In genomic region chr19:53433949-53434689, GRCm38 (mm10) we compare ENCODE assay signal across 13 mouse cellular contexts. TPM values are rescaled to one million over a fixed set of nuclear protein-coding genes. Genes with fewer than 3 reads are reported as not detected.
DNase-seq lines count a peak whose midpoint lies in the region; ATAC-seq and TF ChIP-seq lines count a peak whose summit lies in the region.
"Had no signal": no experiment of that assay in that cellular context is flagged by ENCODE, and none has a peak within 500 bp of the region (broad histone marks: within the 10 kb centered on the region; RNA-seq: fewer than 3 reads in every experiment).

No protein-coding gene starts in this region.

- no peak for TF ChIP-seq CTCF in hindbrain, postnatal 0 days (IDR thresholded peaks at IDR 0.05; ENCODE audit: low read depth)

- H3K4me3 ChIP-seq in hindbrain, postnatal 0 days (ENCODE audit: low read length): no peak overlapping the region
- no peak overlapping the region for H3K4me3 ChIP-seq in midbrain, embryonic 16.5 days (ENCODE audit: low read depth, low read length)
- H3K4me3 ChIP-seq: liver, embryonic 12.5 days; neural tube, embryonic 13.5 days had no signal

- WGBS in hindbrain, postnatal 0 days: 82% methylated on average over 10 of the region's 10 CpGs
- WGBS in midbrain, embryonic 16.5 days: 89% methylated on average over 10 of the region's 10 CpGs

- no peak overlapping the region for H3K9ac ChIP-seq in hindbrain, postnatal 0 days (replicated peaks; ENCODE audit: low read length)
- no peak overlapping the region for H3K9ac ChIP-seq in midbrain, embryonic 16.5 days (ENCODE audit: low read depth, low read length)
- H3K9ac ChIP-seq: hindbrain, embryonic 14.5 days; liver, embryonic 12.5 days; neural tube, embryonic 13.5 days had no signal

- no peaks in the 10 kb centered on the region for H3K9me3 ChIP-seq in hindbrain, postnatal 0 days (ENCODE audit: low read length)
- H3K9me3 ChIP-seq in midbrain, embryonic 16.5 days (replicated peaks; ENCODE audit: control insufficient read depth, low read length, poor library complexity, severe bottlenecking): no peaks in the 10 kb centered on the region
- H3K9me3 ChIP-seq: liver, embryonic 12.5 days; neural tube, embryonic 13.5 days had no signal

- H3K4me2 ChIP-seq in hindbrain, postnatal 0 days (ENCODE audit: low read depth, low read length): no peak overlapping the region
- no peak overlapping the region for H3K4me2 ChIP-seq in midbrain, embryonic 16.5 days (ENCODE audit: low read length)
- H3K4me2 ChIP-seq: hindbrain, embryonic 14.5 days; liver, embryonic 12.5 days; neural tube, embryonic 13.5 days had no signal

- peak; percentile 72 for ATAC-seq in monocyte, adult 5-6 weeks (replicated peaks; ENCODE audit: insufficient number of reproducible peaks, low FRiP score, low TSS enrichment, poor library complexity, severe bottlenecking)
- no peak for ATAC-seq in hindbrain, postnatal 0 days
- ATAC-seq in midbrain, embryonic 16.5 days: no peak
- ATAC-seq: liver, embryonic 12.5 days had no signal

- 0 out of 2 replicates have a peak, but pooled peaks cover 4% of the 10 kb centered on the region for H3K4me1 ChIP-seq in hindbrain, postnatal 0 days (ENCODE audit: insufficient read depth, low read length)
- peaks cover 7% of the 10 kb centered on the region; the same call in 1 of the 2 replicates for H3K4me1 ChIP-seq in midbrain, embryonic 16.5 days (ENCODE audit: control insufficient read depth, insufficient read depth, low read length)

- no peaks in the 10 kb centered on the region for H3K36me3 ChIP-seq in hindbrain, postnatal 0 days (ENCODE audit: insufficient read depth, low read length)
- no peaks in the 10 kb centered on the region for H3K36me3 ChIP-seq in midbrain, embryonic 16.5 days (ENCODE audit: control insufficient read depth, insufficient read depth, low read length)
- H3K36me3 ChIP-seq: liver, embryonic 12.5 days; neural tube, embryonic 13.5 days had no signal

- DNase-seq in 3134 (ENCODE audit: extremely low read depth, insufficient read length, low spot score): peak; percentile 65
- DNase-seq in B cell, adult 2 months: peak; percentile 84 to 86
- peak; percentile 85 for DNase-seq in adrenal gland, adult 2 months
- no peak for DNase-seq in neural tube, embryonic 10.5 days (ENCODE audit: extremely low spot score, low spot score)
- DNase-seq in hindbrain, postnatal 0 days (ENCODE audit: low spot score): no peak
- DNase-seq: layer of hippocampus, postnatal 36 days; right cerebral cortex, postnatal 14 days had no signal

- H3K27ac ChIP-seq in hindbrain, postnatal 0 days: no peak overlapping the region
- H3K27ac ChIP-seq in midbrain, embryonic 16.5 days (ENCODE audit: low read length): no peak overlapping the region
- H3K27ac ChIP-seq: hindbrain, embryonic 14.5 days; liver, embryonic 12.5 days; macrophage; neural tube, embryonic 13.5 days had no signal

- H3K27me3 ChIP-seq in hindbrain, postnatal 0 days (ENCODE audit: insufficient read depth, low read length): no peaks in the 10 kb centered on the region
- H3K27me3 ChIP-seq in midbrain, embryonic 16.5 days (ENCODE audit: control insufficient read depth, insufficient read depth, low read depth, low read length): no peaks in the 10 kb centered on the region
- H3K27me3 ChIP-seq: neural tube, embryonic 13.5 days had no signal

RNA-seq across cellular contexts. Expression of gene Smndc1, which starts 43.7 kb away (rescaled TPM):
- total RNA-seq in adrenal gland, adult 2 months (2021): 10 to 100 TPM; 38.1 to 48.6 TPM
- 1.2 TPM in 2 replicates for polyA plus RNA-seq in adrenal gland, adult 2 months (2012; rRNA removed)
- total RNA-seq in monocyte, adult 5-6 weeks (2017): 62.7 to 74.2 TPM (median 74.1 TPM) in 3 replicates
- 9.7 and 14.7 TPM in 2 replicates for total RNA-seq in hindbrain, postnatal 0 days (2014; rRNA removed)
- 34.4 and 35.3 TPM in 2 replicates for polyA plus RNA-seq in hindbrain, postnatal 0 days (2015; fragmentation: Nextera tagmentation; extraction: Ambion mirVana)
- polyA plus RNA-seq in midbrain, embryonic 16.5 days (2015; fragmentation: Nextera tagmentation; extraction: Ambion mirVana): 31.2 and 32.2 TPM in 2 replicates

Comparison
In these comparisons a context has a peak if more than half of its experiments do, and no peak if none do; other contexts are left out.
1. DNase-seq: peak in 3134 (single experiment), B cell, adult 2 months (2 of 2) and adrenal gland, adult 2 months (single experiment); none in neural tube, embryonic 10.5 days (single experiment) and hindbrain, postnatal 0 days (single experiment).